Mouse (Mus musculus): ENCODE measurements around the gene Grm8.

GRCm38 (mm10) chr6:27895153-27895552 is 239.8 kb downstream of the Grm8 start:
- no peak for TF ChIP-seq ZC3H11A (IDR thresholded peaks at IDR 0.05; ENCODE audit: borderline replicate concordance, low read depth, low read length)
- TF ChIP-seq MAFK (IDR thresholded peaks at IDR 0.05; ENCODE audit: insufficient read depth, low read depth, low read length), result no peak
- no peak for TF ChIP-seq HCFC1 (IDR thresholded peaks at IDR 0.05; ENCODE audit: borderline replicate concordance, insufficient read depth, low read length)
- no peak for TF ChIP-seq ZNF384 (IDR thresholded peaks at IDR 0.05; ENCODE audit: low read depth, low read length)
- no peak for TF ChIP-seq CHD2 (IDR thresholded peaks at IDR 0.05; ENCODE audit: low read depth, low read length)

All from ES-E14 (cell line).